Mouse (Mus musculus) frontal cortex, adult 2 months (tissue): ENCODE data around the gene Mrln. TPM values are rescaled to one million over a fixed set of nuclear protein-coding genes. Genes with fewer than 3 reads are reported as not detected.

Experiments used
- DNase-seq, 2 experiments: peaks; one replicate each; pipeline ENCODE4 v3.0.0; 2022; ENCODE audit warnings: low spot score in 1 of 2; ENCODE audit errors: extremely low spot score in 1 of 2
- polyA plus RNA-seq: library from polyadenylated mRNA; depleted of rRNA; stranded (reverse); fragments of >200 nt; gene quantifications from 2 replicates; pipeline ENCODE4 v1.2.3, GENCODE M21; 2012; rRNA removed

Gene Mrln
- polyA plus RNA-seq, 1 experiment, result 0.36 TPM

DNA sequence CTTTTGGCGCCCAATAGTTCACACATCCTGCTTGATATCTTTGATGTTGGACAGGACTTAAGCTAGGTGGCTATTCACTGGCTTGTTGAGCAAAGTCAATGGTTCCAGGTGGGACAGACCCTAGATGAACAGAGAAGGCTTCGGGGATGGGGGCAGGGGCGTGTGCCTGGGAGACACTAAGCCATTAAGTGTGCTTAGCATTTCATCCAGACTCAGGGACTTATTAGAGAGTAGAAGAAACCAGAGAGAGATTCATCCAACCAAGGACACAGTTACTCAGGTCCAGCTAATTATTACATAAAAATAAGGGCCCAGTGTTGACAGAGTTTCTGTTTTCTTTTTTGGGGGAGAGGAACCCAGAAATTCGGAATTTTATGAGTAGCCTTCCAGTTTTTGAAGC is 45.9 kb downstream of the Mrln start:
- DNase-seq, result no peak

DNA sequence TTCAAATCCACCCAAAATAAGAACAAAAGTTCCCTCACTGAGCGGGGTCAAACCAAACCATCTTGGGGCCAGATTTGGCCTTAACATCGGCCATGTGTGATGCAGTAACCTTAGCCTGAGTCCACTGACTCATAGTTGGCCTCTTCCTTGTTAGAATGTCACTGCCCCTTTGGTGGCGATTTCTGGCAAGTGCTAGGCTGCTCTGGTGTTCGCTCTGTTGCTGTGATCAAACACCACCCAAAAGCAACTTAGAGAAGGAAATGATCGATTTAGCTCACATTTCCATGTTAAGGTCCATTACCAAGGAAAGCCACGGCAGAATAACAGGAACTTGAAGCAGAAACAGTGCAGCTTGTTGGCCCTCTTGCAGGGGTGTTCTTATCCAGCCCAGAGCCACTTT is 46.3 kb downstream of the Mrln start:
- DNase-seq, result no peak

DNA sequence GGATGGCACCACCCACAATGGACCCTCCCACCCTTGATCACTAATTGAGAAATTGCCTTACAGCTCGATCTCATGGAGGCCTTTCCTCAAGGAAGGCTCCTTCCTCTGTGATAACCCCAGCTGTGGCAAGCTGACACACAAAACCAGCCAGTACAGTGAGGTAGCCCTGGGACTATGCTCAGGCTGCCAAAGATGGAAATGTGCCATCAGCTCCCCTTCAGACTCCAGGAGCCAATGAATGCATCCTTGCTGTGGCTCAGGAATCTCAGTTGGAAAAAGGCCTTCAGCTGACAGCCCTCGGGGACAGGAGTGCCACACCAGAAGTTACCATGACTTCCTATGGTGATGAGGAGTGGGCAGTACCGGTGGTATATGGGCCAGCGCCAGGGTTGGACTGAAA is 50.2 kb downstream of the Mrln start:
- DNase-seq, result no peak

DNA sequence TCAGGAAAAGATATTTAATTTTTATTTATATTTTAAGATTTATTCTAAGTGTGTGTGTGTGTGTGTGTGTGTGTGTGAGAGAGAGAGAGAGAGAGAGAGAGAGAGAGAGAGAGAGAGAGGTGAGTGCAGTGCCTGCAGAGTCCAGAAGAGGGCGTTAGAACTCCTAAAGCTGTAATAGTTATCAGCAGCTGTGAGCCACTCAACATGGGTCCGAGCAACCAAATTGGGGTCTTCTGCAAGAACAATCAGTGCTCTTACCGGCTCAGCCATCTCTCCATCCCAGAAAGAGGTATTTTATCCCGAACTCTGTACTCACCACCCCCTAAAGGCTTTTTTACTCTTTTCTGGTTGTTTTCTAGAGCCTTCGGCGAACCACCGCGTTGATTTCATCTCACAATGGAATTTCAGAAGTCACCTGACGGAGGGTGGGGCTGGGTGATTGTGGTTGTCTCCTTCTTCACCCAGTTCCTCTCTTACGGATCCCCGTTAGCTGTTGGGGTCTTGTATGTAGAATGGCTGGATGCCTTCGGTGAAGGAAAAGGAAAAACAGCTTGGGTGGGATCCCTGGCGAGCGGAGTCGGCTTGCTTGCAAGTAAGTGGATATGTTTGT is 51.2 kb downstream of the Mrln start:
- no peak for DNase-seq

DNA sequence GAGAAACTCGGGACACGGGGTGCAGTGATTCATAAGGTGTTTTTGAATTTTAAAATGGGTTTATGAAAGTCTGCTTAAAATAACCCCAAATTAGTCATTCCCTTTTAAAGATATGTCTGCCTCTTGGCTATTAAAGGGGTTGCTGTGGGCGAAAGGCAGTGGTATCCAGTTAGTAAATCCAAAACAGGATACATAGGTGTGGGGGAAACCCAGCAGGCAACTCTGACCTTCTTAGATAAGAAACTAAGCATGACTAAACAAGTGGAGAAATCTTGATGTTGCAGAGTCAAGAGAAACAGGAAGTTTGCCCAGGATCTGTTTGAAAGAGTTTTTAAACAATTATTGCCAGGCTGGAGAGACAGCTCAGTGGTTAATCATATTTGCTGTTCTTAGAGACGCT is 52.6 kb downstream of the Mrln start:
- DNase-seq, result no peak

DNA sequence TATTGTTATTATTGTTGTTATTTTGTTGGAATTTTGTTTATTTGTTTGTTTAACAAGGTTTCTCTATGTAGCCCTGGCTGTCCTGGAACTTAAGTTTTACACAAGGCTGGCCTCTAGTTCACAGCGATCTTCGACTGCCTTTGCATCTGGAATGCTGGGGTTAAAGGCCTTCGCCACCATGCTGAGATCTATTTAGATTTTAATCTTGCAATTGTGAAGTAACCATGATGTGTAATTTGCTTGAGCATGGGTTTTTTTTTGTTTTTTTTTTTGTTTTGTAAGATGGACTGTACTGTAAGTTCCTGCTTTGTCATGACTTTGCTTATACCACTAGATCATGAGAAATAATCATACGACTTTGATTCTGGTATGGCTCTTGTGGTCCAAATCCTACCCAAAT is 56.4 kb downstream of the Mrln start:
- no peak for DNase-seq

DNA sequence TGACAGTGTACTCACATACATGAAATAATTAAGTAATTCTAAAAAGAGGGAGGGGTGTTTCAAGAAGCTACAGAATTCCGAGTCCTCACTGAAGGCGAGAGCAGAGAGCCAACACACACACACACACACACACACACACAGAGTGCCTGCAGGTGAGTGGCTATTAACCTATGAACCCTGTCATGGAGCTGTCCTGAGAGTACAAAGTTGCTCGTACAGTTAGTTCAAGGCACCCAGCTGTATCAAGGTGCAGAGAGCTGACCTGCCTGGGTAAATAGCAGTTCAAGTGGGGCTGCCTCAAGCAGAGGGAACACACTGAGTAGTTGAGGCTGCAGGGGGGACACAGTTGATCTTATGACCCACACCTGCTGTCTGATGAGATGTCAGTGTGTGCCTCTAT is 57.6 kb downstream of the Mrln start:
- no peak for DNase-seq

DNA sequence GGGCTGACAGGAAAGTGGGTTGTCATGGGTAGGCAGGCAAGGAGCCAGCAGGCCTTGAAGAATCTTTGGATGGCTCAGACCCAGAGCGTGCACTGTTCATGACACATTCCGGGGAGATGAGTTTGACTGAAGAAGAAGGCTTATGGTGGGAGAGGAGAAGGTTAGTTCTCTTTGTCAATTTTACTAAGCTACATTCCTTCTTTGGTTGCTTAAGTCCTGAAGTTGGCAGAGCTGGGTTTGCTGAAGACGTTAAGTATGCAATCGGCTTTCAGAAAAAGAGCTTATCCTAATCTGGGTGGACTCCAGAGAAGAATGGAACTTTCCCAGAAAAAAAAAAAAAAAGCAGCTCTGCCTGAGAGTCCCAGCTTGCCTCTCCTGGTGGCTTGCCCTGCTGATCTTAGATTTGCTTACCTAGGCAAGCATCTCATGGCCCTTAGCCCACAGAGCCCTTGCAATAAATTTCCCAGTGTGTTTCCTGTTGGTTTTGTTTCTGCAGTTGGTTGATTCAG is 59.3 kb downstream of the Mrln start:
- DNase-seq, result no peak

DNA sequence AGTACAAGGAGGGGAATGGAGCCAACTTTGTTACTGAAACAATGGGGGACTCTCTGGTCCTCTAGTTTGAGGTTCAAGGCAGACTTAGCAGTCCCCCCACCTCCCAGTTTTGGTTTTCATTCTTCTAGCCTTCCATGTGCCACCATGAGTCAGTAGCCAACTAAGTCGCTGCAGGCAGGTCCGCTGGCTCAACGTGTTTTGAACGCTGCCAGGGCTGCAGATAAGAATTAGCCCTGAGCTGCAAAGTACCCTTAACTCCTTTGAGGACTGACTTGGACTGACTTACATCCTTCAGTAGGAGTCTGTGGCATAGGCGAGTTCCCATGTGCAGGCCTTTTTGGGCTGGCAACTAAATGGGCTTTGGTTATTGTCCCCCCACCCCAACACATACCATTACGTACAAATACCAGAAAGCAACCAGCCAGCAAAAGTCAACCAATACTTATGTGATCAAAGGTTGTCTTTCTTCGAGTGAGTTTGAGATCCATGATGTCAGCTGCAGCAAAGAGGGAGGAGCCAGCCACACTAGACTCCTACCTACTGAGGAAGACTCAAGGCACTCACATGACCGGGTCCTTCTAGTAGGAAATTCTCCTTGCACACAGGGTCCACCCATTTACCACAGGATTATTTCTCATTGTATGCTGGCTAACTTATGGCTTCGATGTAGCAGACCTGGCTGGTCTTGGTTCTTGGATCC is 60.0 kb downstream of the Mrln start:
- no peak for DNase-seq

DNA sequence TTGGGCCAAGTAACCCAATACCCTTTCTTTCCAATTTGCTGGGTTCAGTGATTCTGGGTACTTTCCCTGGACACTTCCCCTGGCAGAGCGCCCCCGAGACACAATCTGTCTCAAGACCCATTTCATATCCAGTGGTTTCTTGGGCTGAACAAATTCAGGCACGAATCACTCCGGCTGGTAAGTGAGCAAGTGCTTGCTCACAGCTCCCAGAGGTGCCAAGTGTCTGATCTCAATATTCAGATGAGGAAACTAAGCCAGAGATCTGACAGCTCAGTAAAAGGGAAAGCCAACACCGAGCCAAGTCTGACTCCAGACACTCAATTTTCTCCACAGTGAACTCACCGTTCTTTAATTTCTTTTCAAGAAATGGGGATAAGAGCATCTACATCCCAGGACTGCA is 62.0 kb downstream of the Mrln start:
- DNase-seq, result peak; percentile 15 to 45

DNA sequence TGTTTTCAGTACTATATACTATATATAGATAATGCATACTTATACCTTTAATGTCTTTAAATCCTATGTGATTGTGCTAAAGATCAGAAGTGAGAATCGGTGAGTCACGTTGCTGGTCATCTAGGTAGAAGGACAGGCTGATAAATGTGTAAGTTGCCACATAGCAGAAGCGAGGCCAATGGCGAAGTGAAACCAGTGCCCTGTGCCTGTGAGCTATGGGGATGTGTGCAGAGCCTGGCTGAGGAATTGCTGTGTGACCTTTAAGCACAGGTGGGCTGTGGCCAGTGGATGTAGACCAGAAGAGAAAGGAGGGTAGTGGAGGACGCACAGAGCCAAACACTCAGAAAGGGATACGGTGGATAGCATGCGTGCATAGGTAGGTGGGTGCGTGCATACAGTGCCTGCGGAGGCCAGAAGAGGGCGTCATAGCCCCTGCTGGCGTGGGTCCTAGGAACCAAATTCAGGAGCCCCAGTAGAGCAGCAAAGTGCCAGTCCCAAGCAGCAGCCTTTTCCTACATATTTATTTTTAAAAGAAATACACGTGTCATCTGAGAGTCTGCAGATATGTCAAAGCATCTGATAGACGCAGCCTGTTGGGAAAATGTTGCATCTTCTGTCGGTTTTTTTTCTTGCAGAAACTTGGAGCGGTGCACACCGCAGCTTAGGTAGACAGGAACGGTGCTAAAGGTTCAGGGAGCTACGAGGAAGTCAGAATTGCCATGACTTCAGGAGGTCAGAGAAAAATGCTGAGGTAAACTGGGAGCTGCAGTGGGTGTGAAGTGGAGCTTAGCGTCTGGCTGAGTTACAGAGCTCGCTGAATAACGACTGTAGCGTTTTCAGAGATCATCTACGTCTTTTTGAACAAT is 64.3 kb downstream of the Mrln start:
- DNase-seq, result no peak

Other genes starting within 250 kb of the Mrln start
- gene Ccdc6, start 107.5 kb upstream of the Mrln start, polyA plus RNA-seq, result 22.6 and 23.7 TPM in 2 replicates
- 2.2 and 2.8 TPM in 2 replicates for gene Slc16a9, start 40.4 kb downstream of the Mrln start, polyA plus RNA-seq
- 33.0 and 38.4 TPM in 2 replicates for gene Fam13c, start 235.8 kb downstream of the Mrln start, polyA plus RNA-seq